Mouse (Mus musculus) fat pad, adult 2 months (tissue): ENCODE data around the gene D5Ertd577e.
"Not testable (repeated sequence)": the region's sequence is repeated elsewhere in the genome, so short reads cannot be mapped to it uniquely, and the experiment has no call there.

Experiments
- DNase-seq: peaks from one replicate; pipeline ENCODE4 v3.0.0-alpha.2; 2011; ENCODE audit warnings: low read depth, low spot score; ENCODE audit errors: extremely low read depth

D5Ertd577e gene

DNA sequence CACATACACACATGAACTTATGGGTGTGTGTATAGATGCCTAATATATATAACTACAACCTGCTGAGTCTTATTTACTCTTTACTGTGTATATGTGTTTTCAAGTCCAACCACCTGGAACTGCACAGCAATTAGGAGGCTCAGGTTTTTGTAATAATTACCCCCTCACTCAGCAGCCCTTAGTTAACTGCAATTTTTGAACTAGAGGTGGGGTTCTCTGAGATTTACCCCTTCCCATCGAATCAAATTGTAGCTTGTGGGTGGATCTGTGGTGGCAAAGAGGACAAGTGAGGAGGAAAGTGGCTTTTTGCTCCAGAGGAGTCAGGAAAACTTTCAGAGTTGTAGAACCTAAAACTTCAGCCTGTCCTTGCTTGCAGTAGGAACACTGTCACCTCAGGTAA is at the start of gene D5Ertd577e:
D5Ertd577e (plus strand) TSS at position 301 of the 400 bp plus-strand sequence.
- DNase-seq, result not testable (repeated sequence)

GRCm38 (mm10) chr5:95510458-95510857 is 53.9 kb downstream of the D5Ertd577e start, which contains the start of gene Gm3286:
Gm3286 (plus strand) TSS chr5:95510758.
- DNase-seq, result not testable (repeated sequence)
